Mouse (Mus musculus): ENCODE results near the gene Dio3. TPM values are rescaled to one million over a fixed set of nuclear protein-coding genes. Genes with fewer than 3 reads are reported as not detected.

Gene Dio3
- not detected for total RNA-seq (2023)

GRCm38 (mm10) chr12:110278853-110279252 lies at the start of gene Dio3:
Gene Dio3, plus strand, starts transcription at chr12:110279068.

Other genes starting within 250 kb of the Dio3 start
- 112 TPM for gene Ppp2r5c, start 168.1 kb downstream of the Dio3 start, total RNA-seq (2023)

Measured in CD8-positive naive resting alpha-beta T cell, adult 57 days (primary cell).